Mouse (Mus musculus): Measurements from ENCODE around the gene Kpna4. TPM values are rescaled to one million over a fixed set of nuclear protein-coding genes. Genes with fewer than 3 reads are reported as not detected.

Kpna4 gene
- total RNA-seq, 1 experiment: 33.8 TPM

- no peak overlapping the region for H3K27ac ChIP-seq (ENCODE audit: insufficient read depth, low read depth, low read length, poor library complexity, severe bottlenecking)
- in situ Hi-C loops (cut with MboI; ENCODE audit: low sequenced_read_pairs in 2 of 2, unreplicated experiment in 2 of 2): loop anchor here in 1 of 2 experiments (25.0 kb wide), 1 partner anchor 688 kb away; no protein-coding TSS in a partner anchor
- no peaks in the 10 kb centered on the region for H3K36me3 ChIP-seq (ENCODE audit: control insufficient read depth, insufficient read depth, low read length, poor library complexity, severe bottlenecking)
- no peaks in the 10 kb centered on the region for H3K9me3 ChIP-seq (ENCODE audit: control insufficient read depth, insufficient read depth, low read depth, low read length)
- no peak for DNase-seq (ENCODE audit: low read depth, low spot score)
- no peak overlapping the region for H3K9ac ChIP-seq (ENCODE audit: insufficient read depth, low read depth, low read length, poor library complexity, severe bottlenecking)
- peaks cover 4 to 10% of the 10 kb centered on the region in 2 experiments; a peak in 2 of 4 replicates for H3K4me1 ChIP-seq (ENCODE audit: control insufficient read depth in 2 of 2, insufficient read depth in 2 of 2, low read length in 2 of 2, poor library complexity in 1 of 2)
- H3K4me3 ChIP-seq (ENCODE audit: insufficient read depth in 1 of 2, low read depth in 1 of 2, low read length in 2 of 2, poor library complexity in 1 of 2, severe bottlenecking in 1 of 2): no peak overlapping the region
- TF ChIP-seq HCFC1 (IDR thresholded peaks at IDR 0.05; ENCODE audit: borderline replicate concordance, insufficient read depth, low read length) (no peak), CHD2 (IDR thresholded peaks at IDR 0.05; ENCODE audit: low read depth, low read length) (no peak), ZNF384 (IDR thresholded peaks at IDR 0.05; ENCODE audit: low read depth, low read length) (no peak), ZC3H11A (IDR thresholded peaks at IDR 0.05; ENCODE audit: borderline replicate concordance, low read depth, low read length) (no peak), MAFK (IDR thresholded peaks at IDR 0.05; ENCODE audit: insufficient read depth, low read depth, low read length) (no peak)
Measured at GRCm38 (mm10) chr3:69049011-69049410, 77.9 kb downstream of the Kpna4 start.

GRCm38 (mm10) chr3:69047684-69048083, 79.2 kb downstream of the Kpna4 start:
- no peak overlapping the region for H3K27ac ChIP-seq (ENCODE audit: insufficient read depth, low read depth, low read length, poor library complexity, severe bottlenecking)
- no peak overlapping the region for H3K9ac ChIP-seq (ENCODE audit: insufficient read depth, low read depth, low read length, poor library complexity, severe bottlenecking)
- DNase-seq (ENCODE audit: low read depth, low spot score): no peak
- H3K4me1 ChIP-seq (ENCODE audit: control insufficient read depth in 2 of 2, insufficient read depth in 2 of 2, low read length in 2 of 2, poor library complexity in 1 of 2): peaks cover 4 to 10% of the 10 kb centered on the region in 2 experiments; a peak in 2 of 4 replicates
- H3K9me3 ChIP-seq (ENCODE audit: control insufficient read depth, insufficient read depth, low read depth, low read length): no peaks in the 10 kb centered on the region
- in situ Hi-C loops (cut with MboI; ENCODE audit: low sequenced_read_pairs in 2 of 2, unreplicated experiment in 2 of 2): loop anchor here in 1 of 2 experiments (25.0 kb wide), 1 partner anchor 690 kb away; no protein-coding TSS in a partner anchor
- no peak for TF ChIP-seq ZC3H11A (IDR thresholded peaks at IDR 0.05; ENCODE audit: borderline replicate concordance, low read depth, low read length)
- TF ChIP-seq CHD2 (IDR thresholded peaks at IDR 0.05; ENCODE audit: low read depth, low read length): no peak
- peaks cover 5% of the 10 kb centered on the region for H3K36me3 ChIP-seq (ENCODE audit: control insufficient read depth, insufficient read depth, low read length, poor library complexity, severe bottlenecking)
- no peak overlapping the region for H3K4me3 ChIP-seq (ENCODE audit: insufficient read depth in 1 of 2, low read depth in 1 of 2, low read length in 2 of 2, poor library complexity in 1 of 2, severe bottlenecking in 1 of 2)

- no peak for DNase-seq (ENCODE audit: low read depth, low spot score)
- H3K27ac ChIP-seq (ENCODE audit: insufficient read depth, low read depth, low read length, poor library complexity, severe bottlenecking): no peak overlapping the region
- peaks cover 6% of the 10 kb centered on the region for H3K36me3 ChIP-seq (ENCODE audit: control insufficient read depth, insufficient read depth, low read length, poor library complexity, severe bottlenecking)
- peaks cover 4 to 10% of the 10 kb centered on the region in 2 experiments; a peak in 2 of 4 replicates for H3K4me1 ChIP-seq (ENCODE audit: control insufficient read depth in 2 of 2, insufficient read depth in 2 of 2, low read length in 2 of 2, poor library complexity in 1 of 2)
- in situ Hi-C loops (cut with MboI; ENCODE audit: low sequenced_read_pairs in 2 of 2, unreplicated experiment in 2 of 2): loop anchor here in 1 of 2 experiments (25.0 kb wide), 1 partner anchor 691 kb away; no protein-coding TSS in a partner anchor
- TF ChIP-seq CHD2 (IDR thresholded peaks at IDR 0.05; ENCODE audit: low read depth, low read length) (no peak), HCFC1 (IDR thresholded peaks at IDR 0.05; ENCODE audit: borderline replicate concordance, insufficient read depth, low read length) (no peak), ZNF384 (IDR thresholded peaks at IDR 0.05; ENCODE audit: low read depth, low read length) (no peak), MAFK (IDR thresholded peaks at IDR 0.05; ENCODE audit: insufficient read depth, low read depth, low read length) (no peak), ZC3H11A (IDR thresholded peaks at IDR 0.05; ENCODE audit: borderline replicate concordance, low read depth, low read length) (no peak)
- no peak overlapping the region for H3K9ac ChIP-seq (ENCODE audit: insufficient read depth, low read depth, low read length, poor library complexity, severe bottlenecking)
- H3K9me3 ChIP-seq (ENCODE audit: control insufficient read depth, insufficient read depth, low read depth, low read length): no peaks in the 10 kb centered on the region
- H3K4me3 ChIP-seq (ENCODE audit: insufficient read depth in 1 of 2, low read depth in 1 of 2, low read length in 2 of 2, poor library complexity in 1 of 2, severe bottlenecking in 1 of 2): no peak overlapping the region
Measured at GRCm38 (mm10) chr3:69046509-69046908, 80.4 kb downstream of the Kpna4 start.

- H3K9ac ChIP-seq (ENCODE audit: insufficient read depth, low read depth, low read length, poor library complexity, severe bottlenecking): peak overlapping the region; percentile 97; the same call in 1 of the 2 replicates
- H3K4me3 ChIP-seq (ENCODE audit: insufficient read depth in 1 of 2, low read depth in 1 of 2, low read length in 2 of 2, poor library complexity in 1 of 2, severe bottlenecking in 1 of 2): peak overlapping the region; percentile 76 to 82
- no peaks in the 10 kb centered on the region for H3K9me3 ChIP-seq (ENCODE audit: control insufficient read depth, insufficient read depth, low read depth, low read length)
- in situ Hi-C loops (cut with MboI; ENCODE audit: low sequenced_read_pairs in 2 of 2, unreplicated experiment in 2 of 2): loop anchor here in 1 of 2 experiments (25.0 kb wide), 1 partner anchor 692 kb away; no protein-coding TSS in a partner anchor
- H3K27ac ChIP-seq (ENCODE audit: insufficient read depth, low read depth, low read length, poor library complexity, severe bottlenecking): no peak overlapping the region
- TF ChIP-seq MAFK (IDR thresholded peaks at IDR 0.05; ENCODE audit: insufficient read depth, low read depth, low read length): no peak
- TF ChIP-seq ZNF384 (IDR thresholded peaks at IDR 0.05; ENCODE audit: low read depth, low read length): no peak
- no peak for TF ChIP-seq HCFC1 (IDR thresholded peaks at IDR 0.05; ENCODE audit: borderline replicate concordance, insufficient read depth, low read length)
- no peak for TF ChIP-seq ZC3H11A (IDR thresholded peaks at IDR 0.05; ENCODE audit: borderline replicate concordance, low read depth, low read length)
- TF ChIP-seq CHD2 (IDR thresholded peaks at IDR 0.05; ENCODE audit: low read depth, low read length): no peak
- H3K36me3 ChIP-seq (ENCODE audit: control insufficient read depth, insufficient read depth, low read length, poor library complexity, severe bottlenecking): peaks cover 10% of the 10 kb centered on the region
- peaks cover 4 to 7% of the 10 kb centered on the region in 2 experiments; a peak in 2 of 4 replicates for H3K4me1 ChIP-seq (ENCODE audit: control insufficient read depth in 2 of 2, insufficient read depth in 2 of 2, low read length in 2 of 2, poor library complexity in 1 of 2)
- no peak for DNase-seq (ENCODE audit: low read depth, low spot score)
Measured at GRCm38 (mm10) chr3:69045750-69046149, 81.2 kb downstream of the Kpna4 start.

All from ES-E14 (cell line).